Mouse (Mus musculus) lung, postnatal 25 days (tissue): ENCODE measurements around the gene Aacs.

Experiments used
- DNase-seq: peaks from one replicate; pipeline ENCODE4 v3.0.0; 2022; ENCODE audit warnings: low spot score

Gene Aacs

GRCm38 (mm10) chr5:125534611-125535324 lies 59.2 kb downstream of the Aacs start:
- DNase-seq: no peak

- no peak for DNase-seq
Observed at GRCm38 (mm10) chr5:125545090-125545489, 69.5 kb downstream of the Aacs start.

- no peak for DNase-seq
Observed at GRCm38 (mm10) chr5:125546293-125546692, 70.7 kb downstream of the Aacs start.

DNA sequence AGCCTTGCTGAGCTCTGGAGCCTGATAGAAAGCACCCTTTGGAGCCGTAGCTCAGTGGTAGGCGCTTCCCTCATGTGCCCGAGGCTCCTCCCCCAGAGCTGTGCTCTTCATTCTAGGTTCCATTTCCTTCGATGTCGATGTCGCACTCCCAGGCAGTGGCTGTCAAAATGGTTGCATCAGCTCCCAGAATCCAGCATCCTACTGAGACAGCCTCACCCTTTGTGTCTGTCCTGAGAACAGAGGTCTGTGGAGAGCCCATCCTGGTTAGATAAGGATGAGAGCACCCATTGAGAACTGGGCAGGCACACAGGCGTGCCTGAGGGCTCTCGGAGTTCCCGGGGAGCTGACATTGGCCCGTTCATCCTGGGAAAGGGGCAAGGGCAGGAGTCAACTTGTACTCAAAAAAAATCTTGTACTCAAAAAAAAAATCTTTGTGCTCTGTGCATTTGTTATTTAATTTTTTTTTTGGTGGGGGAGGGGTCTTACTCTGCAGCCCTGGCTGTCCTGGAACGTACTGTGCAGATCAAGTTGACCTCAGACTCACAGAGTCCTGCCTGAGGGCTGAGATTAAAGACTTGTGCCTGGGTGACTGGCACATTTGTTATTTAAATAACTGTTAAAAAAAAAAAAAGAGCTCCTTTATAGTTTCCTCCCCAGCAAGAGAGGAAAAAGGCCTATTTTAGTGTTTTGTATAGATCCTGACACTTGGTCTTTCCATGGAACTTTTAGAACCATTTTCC lies 74.3 kb downstream of the Aacs start:
- no peak for DNase-seq

DNA sequence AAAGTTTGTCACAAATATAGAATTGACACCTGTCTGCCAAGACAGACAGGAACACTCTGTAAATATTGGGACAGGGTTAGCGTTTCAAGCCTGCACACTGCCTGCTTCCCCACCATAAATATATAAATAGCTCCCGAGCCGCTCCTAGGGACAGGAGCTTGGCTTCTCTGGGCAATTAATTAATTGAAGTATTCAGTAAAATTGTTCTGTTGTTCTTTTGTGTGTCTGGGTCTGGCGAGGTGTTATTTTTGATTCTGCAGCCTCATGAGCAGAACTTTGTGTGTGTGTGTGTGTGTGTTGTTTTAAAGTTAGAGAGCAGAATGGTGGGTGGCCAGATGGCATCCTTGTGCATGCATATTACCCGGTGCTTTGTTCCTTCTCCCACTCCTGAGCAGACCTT lies 80.1 kb downstream of the Aacs start:
- no peak for DNase-seq

GRCm38 (mm10) chr5:125563492-125563891 lies 87.9 kb downstream of the Aacs start:
- DNase-seq: no peak

DNA sequence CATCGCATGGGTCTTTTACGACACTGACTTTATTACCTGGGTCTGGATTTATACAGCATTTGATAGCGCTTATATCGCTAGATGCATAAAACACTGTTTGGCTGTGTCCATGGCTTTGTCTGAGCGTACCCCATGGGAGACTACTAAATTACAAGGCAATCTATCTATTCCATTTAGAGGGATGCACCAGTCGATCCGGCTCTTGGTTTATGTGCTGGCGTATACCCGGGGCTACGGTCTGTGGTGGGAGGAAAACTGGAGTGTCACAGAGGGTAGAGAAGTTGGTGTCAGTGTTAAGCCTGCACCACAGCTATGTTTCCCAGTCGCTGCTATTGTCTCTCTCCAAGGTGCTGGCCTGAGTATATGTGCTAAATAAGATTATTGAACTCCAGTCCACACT lies 90.1 kb downstream of the Aacs start:
- DNase-seq: no peak
